10 mouse cellular contexts compared by ENCODE assay signal in genomic region chr13:99163521-99164359, GRCm38 (mm10). TPM values are rescaled to one million over a fixed set of nuclear protein-coding genes. Genes with fewer than 3 reads are reported as not detected.
DNase-seq lines count a peak whose midpoint lies in the region; ATAC-seq and TF ChIP-seq lines count a peak whose summit lies in the region.
"Had no signal": no experiment of that assay in that cellular context is flagged by ENCODE, and none has a peak within 500 bp of the region (broad histone marks: within the 10 kb centered on the region; RNA-seq: fewer than 3 reads in every experiment).

No protein-coding gene starts in this region.

- no peak for DNase-seq in layer of hippocampus, adult 2 months (ENCODE audit: low spot score in 2 of 2)
- no peak for DNase-seq in layer of hippocampus, adult 9-10 months (ENCODE audit: low spot score)
- DNase-seq in thymus, adult 18-20 months: no peak
- no peak for DNase-seq in gastrocnemius, postnatal 25 days
- DNase-seq in lung, postnatal 36 days: no peak

- 0 out of 2 replicates have a peak overlapping the region, but pooled peaks have one; percentile 19 for H3K27ac ChIP-seq in layer of hippocampus, adult 2 months
- peak overlapping the region; percentile 77 for H3K27ac ChIP-seq in embryonic facial prominence, embryonic 12.5 days
- peak overlapping the region; percentile 4; the same call in 1 of the 2 replicates for H3K27ac ChIP-seq in hindbrain, embryonic 16.5 days (ENCODE audit: low read depth, low read length)
- peak overlapping the region; percentile 44 for H3K27ac ChIP-seq in neural tube, embryonic 14.5 days (ENCODE audit: low read depth, low read length)
- H3K27ac ChIP-seq: neural tube, embryonic 12.5 days had no signal

- H3K4me1 ChIP-seq in embryonic facial prominence, embryonic 12.5 days: peaks cover 16% of the 10 kb centered on the region
- no peaks in the 10 kb centered on the region for H3K4me1 ChIP-seq in hindbrain, embryonic 16.5 days (ENCODE audit: control insufficient read depth, insufficient read depth, low read depth, low read length)
- no peaks in the 10 kb centered on the region for H3K4me1 ChIP-seq in neural tube, embryonic 14.5 days (ENCODE audit: control insufficient read depth, insufficient read depth, low read length)
- H3K4me1 ChIP-seq: neural tube, embryonic 12.5 days had no signal

- WGBS in embryonic facial prominence, embryonic 12.5 days: 25% methylated on average over 10 of the region's 10 CpGs
- 48% methylated on average over 10 of the region's 10 CpGs for WGBS in hindbrain, embryonic 16.5 days
- 40% methylated on average over 10 of the region's 10 CpGs for WGBS in neural tube, embryonic 14.5 days

- H3K9ac ChIP-seq in embryonic facial prominence, embryonic 12.5 days: no peak overlapping the region
- H3K9ac ChIP-seq in hindbrain, embryonic 16.5 days (ENCODE audit: low read depth, low read length): no peak overlapping the region
- H3K9ac ChIP-seq in neural tube, embryonic 14.5 days (replicated peaks; ENCODE audit: low read depth, low read length): no peak overlapping the region
- H3K9ac ChIP-seq: neural tube, embryonic 12.5 days had no signal

- no peak overlapping the region for H3K4me3 ChIP-seq in layer of hippocampus, adult 2 months
- H3K4me3 ChIP-seq in embryonic facial prominence, embryonic 12.5 days: no peak overlapping the region
- H3K4me3 ChIP-seq in hindbrain, embryonic 16.5 days (ENCODE audit: low read length): no peak overlapping the region
- no peak overlapping the region for H3K4me3 ChIP-seq in neural tube, embryonic 14.5 days (ENCODE audit: low read depth, low read length)
- H3K4me3 ChIP-seq: neural tube, embryonic 12.5 days had no signal

- no peak for TF ChIP-seq CTCF in layer of hippocampus, adult 2 months (conservative IDR thresholded peaks at IDR 0.05)

- H3K4me2 ChIP-seq in embryonic facial prominence, embryonic 12.5 days (replicated peaks): no peak overlapping the region
- no peak overlapping the region for H3K4me2 ChIP-seq in hindbrain, embryonic 16.5 days (ENCODE audit: low read length)
- H3K4me2 ChIP-seq in neural tube, embryonic 14.5 days (ENCODE audit: low read depth, low read length): no peak overlapping the region
- H3K4me2 ChIP-seq: neural tube, embryonic 12.5 days had no signal

- H3K36me3 ChIP-seq in embryonic facial prominence, embryonic 12.5 days: no peaks in the 10 kb centered on the region
- no peaks in the 10 kb centered on the region for H3K36me3 ChIP-seq in hindbrain, embryonic 16.5 days (ENCODE audit: control insufficient read depth, insufficient read depth, low read length)
- H3K36me3 ChIP-seq in neural tube, embryonic 14.5 days (ENCODE audit: control insufficient read depth, insufficient read depth, low read length): no peaks in the 10 kb centered on the region
- H3K36me3 ChIP-seq: neural tube, embryonic 12.5 days had no signal

- H3K27me3 ChIP-seq in embryonic facial prominence, embryonic 12.5 days: no peaks in the 10 kb centered on the region
- H3K27me3 ChIP-seq in hindbrain, embryonic 16.5 days (replicated peaks; ENCODE audit: control insufficient read depth, insufficient read depth, low read length): no peaks in the 10 kb centered on the region
- no peaks in the 10 kb centered on the region for H3K27me3 ChIP-seq in neural tube, embryonic 14.5 days (ENCODE audit: control insufficient read depth, insufficient read depth, low read length)
- H3K27me3 ChIP-seq: neural tube, embryonic 12.5 days; Patski had no signal

- H3K9me3 ChIP-seq in embryonic facial prominence, embryonic 12.5 days: no peaks in the 10 kb centered on the region
- H3K9me3 ChIP-seq in hindbrain, embryonic 16.5 days (ENCODE audit: control insufficient read depth, low read length): no peaks in the 10 kb centered on the region
- no peaks in the 10 kb centered on the region for H3K9me3 ChIP-seq in neural tube, embryonic 14.5 days (ENCODE audit: control insufficient read depth, low read length)
- H3K9me3 ChIP-seq: neural tube, embryonic 12.5 days had no signal

- ATAC-seq in embryonic facial prominence, embryonic 12.5 days (ENCODE audit: insufficient number of reproducible peaks, insufficient read depth, low FRiP score, low TSS enrichment): 0 out of 2 replicates have a peak, but pooled peaks have one; percentile 28
- ATAC-seq in hindbrain, embryonic 16.5 days: no peak
- ATAC-seq in neural tube, embryonic 14.5 days (ENCODE audit: low read depth): no peak
- ATAC-seq: Patski had no signal

RNA-seq across cellular contexts. Expression of gene Zfp366, which starts 20.9 kb away (rescaled TPM):
- 1 to 10 TPM; 2.5 to 4.9 TPM for total RNA-seq in layer of hippocampus, adult 2 months (2021)
- polyA plus RNA-seq in embryonic facial prominence, embryonic 12.5 days (2016; fragmentation: Nextera tagmentation; extraction: Ambion mirVana): 0.41 and 0.67 TPM in 2 replicates
- polyA plus RNA-seq in hindbrain, embryonic 16.5 days (2015; fragmentation: Nextera tagmentation; extraction: Ambion mirVana): 1.0 TPM in 2 replicates
- polyA plus RNA-seq in neural tube, embryonic 14.5 days (2014; fragmentation: Nextera tagmentation; extraction: Ambion mirVana): 0.62 and 0.94 TPM in 2 replicates
- total RNA-seq in gastrocnemius, postnatal 25 days (2021): 1 to 10 TPM; 3.4 to 3.9 TPM

Comparison
In these comparisons a context has a peak if more than half of its experiments do, and no peak if none do; other contexts are left out.
1. H3K27ac ChIP-seq: peak in every context shown above with its lines; median percentile 77 in embryonic facial prominence, embryonic 12.5 days; 44 in neural tube, embryonic 14.5 days; 19 in layer of hippocampus, adult 2 months; 4 in hindbrain, embryonic 16.5 days.